Mouse (Mus musculus) embryo, embryonic 11 days (tissue): ENCODE measurements at regions not wholly inside any gene's neighbourhood (a gene's known extent, or its start where the extent isn't known, plus 50 kb on each side); places are given as distances from the start of the nearest gene placed in this dataset.

Source experiments
- DNase-seq: peaks from one replicate; pipeline ENCODE4 v3.0.0-alpha.2; 2015

- DNase-seq: no peak
These were observed 129.6 kb downstream of the Trim33 start for GRCm38 (mm10) chr3:103408724-103409123.

DNA sequence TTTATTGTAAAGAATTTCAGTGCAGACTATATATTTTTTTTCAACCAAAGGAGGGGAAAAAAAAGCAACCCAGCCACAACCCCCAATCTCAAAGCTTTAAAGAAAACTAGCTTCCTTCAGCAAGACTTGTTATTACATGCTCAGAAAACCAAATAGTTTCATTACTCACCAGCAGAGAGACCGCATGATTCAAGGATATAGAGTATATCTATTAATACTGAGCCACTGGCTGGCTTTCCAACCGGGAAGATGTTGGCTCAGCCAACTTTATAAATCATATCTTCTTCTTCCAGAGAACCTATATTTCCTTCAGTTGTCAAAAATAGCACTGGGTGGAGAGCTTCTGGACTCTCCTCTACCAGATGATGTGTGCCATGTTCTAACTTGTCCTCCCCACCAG lies 133.2 kb downstream of the Trim33 start:
- no peak for DNase-seq

GRCm38 (mm10) chr3:103415051-103415695 lies 136.1 kb downstream of the Trim33 start:
- no peak for DNase-seq

GRCm38 (mm10) chr3:103416296-103416695 lies 137.2 kb downstream of the Trim33 start:
- no peak for DNase-seq

GRCm38 (mm10) chr3:103417781-103418180 lies 138.7 kb downstream of the Trim33 start:
- DNase-seq: no peak

DNA sequence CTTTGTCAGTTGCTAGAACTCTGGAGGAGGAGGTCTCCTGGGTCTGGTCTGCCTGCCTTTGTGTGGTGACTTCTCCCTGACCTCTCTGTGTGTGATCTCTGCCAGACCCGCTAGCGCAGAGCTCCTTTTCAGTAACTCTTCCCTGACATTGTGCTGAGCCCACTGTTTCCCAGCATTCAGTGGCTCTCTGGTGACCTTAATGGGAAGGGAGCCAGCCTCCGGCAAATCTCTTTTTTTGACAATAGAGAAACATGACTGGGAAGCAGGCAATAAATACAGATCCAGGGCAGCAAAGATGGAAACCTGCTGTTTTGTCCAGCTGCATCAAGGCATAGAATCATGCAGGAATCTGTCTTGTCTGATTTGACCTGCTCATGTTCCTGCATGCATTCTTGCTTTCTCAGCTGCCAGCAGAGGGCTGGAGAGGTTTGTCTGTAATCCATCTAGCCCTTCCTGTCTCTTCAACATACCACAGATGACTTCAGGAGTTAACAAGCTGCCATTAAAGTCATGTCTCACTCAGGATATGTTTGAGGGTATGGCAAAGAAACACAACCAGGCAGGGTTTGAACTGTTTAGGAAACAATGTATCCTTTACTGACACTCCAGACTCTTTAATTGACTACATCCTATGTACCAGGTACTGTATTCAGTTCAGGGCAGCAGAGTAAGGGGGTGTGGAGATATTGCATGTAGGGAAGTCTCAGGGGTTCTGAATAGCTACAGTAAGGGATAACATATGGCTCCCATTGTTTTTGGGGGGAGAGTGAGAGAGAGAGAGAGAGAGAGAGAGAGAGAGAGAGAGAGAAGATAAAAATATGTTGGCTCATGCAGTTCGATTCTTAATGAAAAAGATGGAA lies 140.9 kb downstream of the Trim33 start:
- peak; percentile 78 for DNase-seq

GRCm38 (mm10) chr3:103420621-103421274 lies 141.7 kb downstream of the Trim33 start:
- DNase-seq: peak; percentile 44

DNA sequence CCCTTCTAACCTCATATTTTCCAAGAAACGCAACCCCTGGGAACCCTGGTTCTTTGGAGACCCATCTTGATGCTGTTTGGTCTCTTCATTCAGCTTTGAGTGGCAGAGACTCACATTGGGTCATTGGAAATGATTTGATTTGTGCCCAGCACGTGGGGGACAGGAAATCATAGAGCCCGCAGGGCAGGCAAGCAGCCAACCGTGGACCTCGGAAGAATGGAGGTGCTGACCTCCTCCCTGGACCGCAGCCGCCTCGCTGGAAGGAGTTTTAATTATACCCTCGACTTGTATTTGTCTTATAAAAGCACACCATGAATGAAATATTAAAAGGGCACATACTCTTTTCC lies 142.2 kb downstream of the Trim33 start:
- DNase-seq: peak; percentile 51

DNA sequence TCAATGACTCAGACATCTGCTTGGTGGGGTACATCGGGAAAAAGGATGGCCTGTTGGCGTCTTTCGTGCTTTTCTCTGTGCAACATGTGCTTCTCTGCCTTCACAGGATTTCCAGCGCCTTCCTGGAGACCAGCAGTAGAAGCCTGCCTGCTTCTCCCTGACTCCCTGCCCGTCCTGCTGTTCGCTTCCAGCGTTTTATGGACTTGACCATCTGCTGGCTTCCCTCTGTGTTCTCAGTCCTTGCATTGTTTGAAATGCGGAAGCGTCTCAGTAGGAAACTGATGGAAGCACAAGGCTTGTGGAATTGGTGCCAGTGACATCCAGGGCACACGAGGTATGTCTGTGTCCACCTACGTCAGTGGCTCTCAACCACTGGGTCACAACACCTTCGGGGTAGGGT lies 143.7 kb downstream of the Trim33 start:
- no peak for DNase-seq

GRCm38 (mm10) chr3:103423290-103423689 lies 144.2 kb downstream of the Trim33 start:
- DNase-seq: no peak

GRCm38 (mm10) chr3:103425812-103426430 lies 146.8 kb downstream of the Trim33 start:
- no peak for DNase-seq

- DNase-seq: peak; percentile 50
These were observed 145.7 kb upstream of the Syt6 start for GRCm38 (mm10) chr3:103429227-103429788.

DNA sequence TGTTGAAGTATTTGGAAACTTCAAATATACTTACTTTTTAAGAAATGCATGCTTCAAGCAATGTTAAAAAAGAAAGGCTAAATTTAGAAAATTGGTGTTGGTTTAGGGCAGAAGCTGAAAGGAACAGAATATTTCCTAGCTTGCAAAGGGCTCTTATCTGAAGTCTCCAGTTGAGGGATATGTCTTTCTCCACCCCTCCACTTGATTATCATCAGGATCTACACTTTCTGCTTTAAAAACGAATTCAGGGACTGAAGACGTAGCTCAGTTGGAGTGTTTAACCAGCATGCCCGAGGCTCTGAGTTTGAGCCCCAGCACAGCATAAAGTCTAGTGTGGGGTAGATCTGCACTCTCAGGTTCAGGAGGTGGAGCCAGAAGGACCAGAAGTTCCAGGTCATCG lies 144.9 kb upstream of the Syt6 start:
- no peak for DNase-seq

- DNase-seq: no peak
These were observed 142.8 kb upstream of the Syt6 start for GRCm38 (mm10) chr3:103432254-103432653.

DNA sequence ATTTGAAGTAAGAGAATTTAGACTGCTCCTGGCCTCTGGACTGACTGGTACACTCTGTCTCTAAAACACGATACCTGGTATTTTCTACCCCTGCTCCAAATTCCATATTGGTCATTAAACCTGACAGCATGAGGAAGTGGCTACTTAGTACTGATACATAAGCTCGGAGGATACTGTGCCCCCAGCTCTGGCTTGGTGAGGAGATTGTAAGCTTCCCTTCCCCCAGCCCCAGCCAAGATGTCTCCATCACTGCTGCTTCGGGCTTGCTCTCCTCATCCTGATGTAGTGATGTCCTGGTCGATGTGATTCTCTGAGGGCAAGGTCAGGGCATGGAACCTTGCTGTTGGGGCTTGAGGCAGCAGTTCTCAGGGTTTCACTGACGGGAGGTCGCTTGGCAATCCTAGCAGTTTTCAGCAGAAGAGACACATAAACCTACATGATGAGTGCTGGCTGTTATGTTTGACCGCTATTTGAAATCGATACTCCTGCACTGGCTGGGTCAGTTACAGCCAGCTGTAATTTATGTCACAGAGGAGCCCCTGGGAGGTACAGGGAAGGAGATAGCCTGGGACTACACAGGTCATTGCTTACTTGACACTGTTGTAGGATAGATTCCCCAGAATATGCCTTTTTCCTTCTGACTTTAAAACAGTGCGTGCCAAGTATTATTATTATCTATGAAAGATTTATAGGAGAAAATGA lies 138.0 kb upstream of the Syt6 start:
- no peak for DNase-seq

GRCm38 (mm10) chr3:103438791-103439354 lies 136.2 kb upstream of the Syt6 start:
- peak; percentile 72 for DNase-seq

DNA sequence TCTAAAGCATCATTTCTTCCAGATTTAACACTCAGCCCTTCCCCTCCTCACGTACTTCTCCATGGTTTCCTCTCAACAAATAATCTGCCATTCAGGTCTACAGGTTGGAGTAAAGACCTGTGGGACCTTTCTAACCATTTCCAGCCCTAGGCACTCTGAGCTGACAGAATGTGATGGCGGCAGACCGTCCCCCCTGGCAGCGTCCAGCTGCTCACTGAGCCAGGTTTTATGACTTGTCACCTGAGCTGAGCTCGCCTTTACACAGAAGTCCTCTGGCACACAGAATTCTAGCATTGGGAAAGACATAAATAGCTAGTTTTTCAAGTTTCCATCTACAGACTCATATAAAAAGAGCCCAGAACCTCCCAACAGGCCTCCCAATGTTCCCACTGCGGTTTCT lies 131.8 kb upstream of the Syt6 start:
- no peak for DNase-seq

DNA sequence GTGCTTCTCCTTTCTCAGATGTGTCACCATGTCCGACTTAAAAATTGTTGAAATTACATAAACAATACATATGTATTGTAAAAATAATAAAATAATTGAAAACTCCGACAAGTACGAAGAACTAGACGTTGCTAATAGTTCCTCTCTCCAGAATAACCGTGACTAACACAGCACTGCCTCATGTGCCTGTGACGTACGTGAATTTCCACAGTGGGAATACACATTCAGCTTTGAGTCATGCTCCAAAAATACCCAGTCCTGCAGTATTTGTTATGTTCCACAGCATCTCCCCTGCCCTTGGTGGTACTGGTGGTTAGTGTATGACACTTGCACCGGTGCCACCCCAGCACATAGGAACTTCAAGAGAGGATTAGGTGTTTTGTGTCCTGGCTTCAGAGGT lies 129.2 kb upstream of the Syt6 start:
- DNase-seq: no peak

GRCm38 (mm10) chr3:103449851-103450250 lies 125.2 kb upstream of the Syt6 start:
- no peak for DNase-seq

DNA sequence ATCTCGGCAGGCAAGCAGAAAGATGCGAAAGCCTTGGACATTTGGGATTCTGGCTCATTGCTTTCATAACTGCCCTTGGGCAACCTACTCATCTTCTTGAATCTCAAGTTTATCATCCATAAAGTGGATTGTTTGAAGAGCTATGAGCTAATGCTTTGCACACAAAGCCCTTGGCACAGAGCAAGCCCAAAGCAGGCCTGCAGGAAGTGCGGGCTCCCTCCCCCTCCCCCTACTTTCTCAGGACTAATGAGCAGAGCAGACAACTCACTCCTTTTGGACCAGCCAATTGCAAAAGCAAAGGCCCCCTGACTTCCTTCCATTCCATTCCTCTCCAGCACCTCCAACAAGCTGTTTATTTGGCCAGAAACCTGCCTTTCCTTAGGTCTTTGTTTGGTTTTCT lies 123.1 kb upstream of the Syt6 start:
- no peak for DNase-seq

GRCm38 (mm10) chr3:103463760-103464159 lies 111.3 kb upstream of the Syt6 start:
- no peak for DNase-seq

- no peak for DNase-seq
These were observed 110.8 kb upstream of the Syt6 start for GRCm38 (mm10) chr3:103464181-103464580.
